Mouse (Mus musculus): Measurements from ENCODE around the gene Ube2t. TPM values are rescaled to one million over a fixed set of nuclear protein-coding genes. Genes with fewer than 3 reads are reported as not detected.
A peak's percentile ranks its signal among the peaks of the same experiment; 100 is the strongest.

Gene Ube2t
- 36.6 and 46.7 TPM in 2 replicates for total RNA-seq (2014; fragmentation: Nextera tagmentation)
- 12.2 and 14.9 TPM in 2 replicates for total RNA-seq (2017)

DNA sequence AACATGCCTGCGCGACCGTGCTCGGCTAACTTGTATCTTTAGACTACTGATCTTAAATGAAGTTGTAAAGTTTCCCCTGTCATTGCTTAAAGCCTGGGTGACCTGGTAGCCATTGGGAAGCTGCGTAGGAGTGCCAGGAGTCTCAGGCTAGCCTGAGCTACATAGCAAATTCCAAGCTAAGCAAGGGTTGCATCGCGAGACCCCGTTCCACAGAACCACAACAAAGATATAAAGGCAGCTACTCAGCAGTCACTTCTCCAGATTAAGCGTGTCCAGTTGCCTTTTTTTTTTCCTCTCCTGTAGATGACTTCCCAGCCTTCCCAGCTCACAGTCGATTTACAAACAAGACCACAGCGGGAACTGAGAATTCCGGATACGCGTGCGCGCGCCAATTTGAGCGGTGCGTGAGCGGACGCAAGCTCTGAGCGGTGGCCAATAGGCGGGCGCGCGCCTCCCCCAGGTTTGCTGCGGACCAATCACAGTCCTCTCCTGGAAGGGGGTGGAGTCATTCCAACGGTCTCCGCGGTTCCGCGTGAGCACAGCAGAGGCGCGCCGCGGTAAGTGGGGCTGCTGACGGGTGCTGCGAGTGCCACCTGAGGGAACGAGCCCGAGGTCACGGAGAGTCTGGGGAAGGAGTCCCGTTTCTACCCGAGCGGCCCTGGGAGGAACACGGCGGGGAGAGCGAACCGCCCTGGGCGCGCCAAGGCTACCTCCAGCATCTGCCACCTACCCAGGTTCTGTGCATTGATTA, at the start of gene Ube2t:
Gene Ube2t, plus strand, starts transcription at position 513 of the 751 bp plus-strand sequence.
- peak; percentile 100 for ATAC-seq (replicated peaks; ENCODE audit: poor library complexity, severe bottlenecking)

DNA sequence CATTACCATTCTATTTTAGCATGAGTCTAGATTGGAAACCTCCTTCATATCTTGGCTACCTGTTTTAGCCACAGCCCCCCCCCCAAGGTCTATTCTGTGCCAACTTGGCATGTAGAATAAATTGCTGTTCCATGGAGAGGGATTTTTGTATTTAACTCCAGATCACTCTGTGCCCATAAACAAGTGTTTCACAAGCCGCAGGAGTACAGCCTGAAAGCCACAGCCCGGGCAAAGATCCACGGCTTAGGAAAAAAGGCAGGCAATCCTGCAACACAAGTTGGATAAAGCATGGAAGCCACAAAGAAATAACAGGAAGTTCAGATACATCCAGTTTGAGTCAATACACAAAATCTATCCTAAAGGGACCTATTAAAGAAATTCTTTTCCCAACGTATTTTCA, 48.8 kb upstream of the Ube2t start:
- ATAC-seq (replicated peaks; ENCODE audit: poor library complexity, severe bottlenecking): no peak

DNA sequence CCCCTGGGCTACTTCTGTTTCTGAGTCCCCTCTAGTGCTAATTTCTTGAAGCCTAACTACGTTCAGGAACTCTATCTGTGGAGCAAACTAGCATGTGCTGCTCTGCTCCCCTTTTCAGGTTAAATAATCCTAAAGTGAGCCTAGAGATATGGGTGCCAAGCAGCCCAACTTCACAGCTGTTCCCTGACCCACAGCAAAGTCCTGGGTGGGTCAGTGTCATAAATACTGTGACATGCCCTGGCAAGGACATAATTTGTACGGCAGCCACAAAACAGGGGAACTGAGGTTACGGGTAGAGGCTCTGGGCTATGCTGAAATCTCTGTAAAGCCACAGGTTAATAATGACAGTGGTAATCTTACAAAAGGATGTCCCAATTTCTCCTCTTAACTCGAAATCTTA, 46.9 kb upstream of the Ube2t start:
- no peak for ATAC-seq (replicated peaks; ENCODE audit: poor library complexity, severe bottlenecking)

DNA sequence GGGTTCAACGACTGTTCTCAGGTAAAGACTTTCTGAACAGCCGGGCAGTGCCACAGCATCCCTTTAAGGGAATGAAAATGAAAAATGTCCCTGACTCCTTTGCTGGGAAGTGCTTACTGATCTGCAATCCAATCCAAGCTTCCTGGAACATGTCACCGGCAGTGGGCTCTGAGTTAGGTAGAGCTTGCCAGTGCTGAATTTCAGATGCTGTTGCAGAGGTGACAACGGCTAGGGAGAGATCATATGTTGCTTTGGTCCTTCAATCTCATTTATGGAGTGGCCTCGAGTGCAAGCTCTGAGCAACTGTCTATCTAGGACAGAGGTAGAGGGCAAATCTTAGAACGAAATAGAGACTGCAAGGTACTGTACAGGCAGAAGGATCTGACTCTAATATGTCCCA, 43.4 kb upstream of the Ube2t start:
- no peak for ATAC-seq (replicated peaks; ENCODE audit: poor library complexity, severe bottlenecking)

DNA sequence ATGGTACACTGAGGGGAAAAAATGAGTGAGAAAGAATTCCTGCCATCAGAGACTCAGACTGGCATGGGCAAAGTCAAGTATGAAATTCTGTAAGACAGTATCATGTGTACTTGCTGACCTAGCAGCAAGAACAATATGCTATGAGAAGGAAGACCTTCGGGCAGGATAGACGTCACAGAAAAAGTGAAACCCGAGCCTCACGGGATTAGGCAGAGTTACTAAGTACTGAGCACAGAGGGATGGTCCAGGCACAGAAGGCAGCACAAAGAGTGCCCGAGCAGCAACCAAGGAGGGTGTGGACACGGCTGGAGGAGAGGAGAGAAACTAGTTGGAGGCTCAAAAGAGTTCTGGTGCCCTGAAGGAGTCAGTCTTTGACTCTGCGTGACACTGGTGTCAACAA, 29.9 kb upstream of the Ube2t start:
- no peak for ATAC-seq (replicated peaks; ENCODE audit: poor library complexity, severe bottlenecking)

DNA sequence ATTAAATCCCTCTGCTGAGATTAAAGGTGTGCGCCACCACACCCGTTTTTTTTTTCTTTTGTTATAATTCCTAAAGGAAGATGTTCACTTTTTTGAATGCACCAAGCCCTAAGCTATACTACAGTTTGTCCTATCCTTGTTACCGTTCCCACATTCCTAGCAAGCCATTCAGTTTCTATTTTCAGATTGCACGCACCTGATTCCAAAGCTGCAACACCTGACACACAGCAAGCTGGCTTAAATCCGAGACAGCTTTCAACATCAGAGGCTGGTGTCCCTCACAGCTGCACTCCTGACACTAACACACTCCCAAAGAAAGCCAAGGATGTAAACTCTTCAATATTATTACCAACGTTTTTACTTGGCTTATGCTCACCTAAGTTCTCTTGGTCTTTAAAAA, 26.0 kb upstream of the Ube2t start:
- ATAC-seq (replicated peaks; ENCODE audit: poor library complexity, severe bottlenecking): no peak

DNA sequence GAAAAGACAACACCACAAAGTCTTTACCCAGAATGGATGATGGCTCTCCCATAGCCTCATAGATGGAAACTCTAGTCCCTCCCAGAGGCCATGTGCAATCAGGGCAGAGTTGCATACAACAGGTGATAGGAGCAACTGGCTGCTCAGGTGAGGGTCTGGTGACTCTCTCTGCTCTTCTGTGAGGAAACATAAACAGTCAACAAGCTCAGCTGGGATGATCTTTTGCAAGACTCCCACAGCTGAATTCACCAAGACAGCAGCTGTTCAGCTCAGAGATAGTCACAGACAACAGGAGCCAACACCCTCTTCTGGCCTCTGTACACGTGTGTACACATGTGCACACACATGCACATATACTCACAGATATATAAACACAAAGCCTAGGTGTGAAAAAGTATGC, 24.1 kb upstream of the Ube2t start:
- ATAC-seq (replicated peaks; ENCODE audit: poor library complexity, severe bottlenecking): no peak

DNA sequence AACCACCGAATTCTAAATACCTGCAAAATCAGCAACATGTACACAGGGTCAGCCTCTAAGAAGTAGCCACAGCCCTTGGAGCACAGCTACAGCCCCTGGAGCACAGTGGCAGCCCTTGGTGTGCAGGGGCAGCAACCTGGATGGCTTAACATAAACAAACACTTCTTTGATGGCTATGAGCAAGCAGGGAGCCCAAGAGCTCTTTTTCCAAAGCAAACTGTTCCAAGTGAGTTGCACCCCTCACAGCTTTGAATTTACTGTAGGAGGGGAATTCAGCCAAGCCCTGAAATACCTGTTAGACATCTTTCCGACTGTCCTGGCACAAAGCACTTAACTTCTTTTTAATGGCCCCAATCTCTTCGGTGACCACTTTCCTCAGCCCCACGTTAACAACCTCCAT, 21.5 kb upstream of the Ube2t start:
- ATAC-seq (replicated peaks; ENCODE audit: poor library complexity, severe bottlenecking): no peak

DNA sequence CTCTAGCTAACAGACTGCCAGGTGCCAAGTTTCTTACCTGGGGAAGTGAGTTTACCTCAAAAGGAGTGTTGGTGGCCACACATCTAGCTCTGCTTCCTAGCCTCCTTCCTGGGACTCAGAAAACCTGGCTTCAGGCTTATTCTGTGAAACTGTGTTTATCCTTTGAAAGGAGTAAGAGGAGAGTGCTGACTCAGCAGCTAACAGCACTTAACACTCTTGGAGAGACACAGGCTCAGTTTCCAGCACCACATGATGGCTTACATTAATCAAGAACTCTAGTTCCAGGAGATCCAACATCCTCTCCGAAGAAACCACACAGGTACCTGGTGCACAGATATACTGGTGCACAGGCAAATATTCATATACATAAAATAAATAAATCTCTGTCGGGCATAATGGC, 19.5 kb upstream of the Ube2t start:
- no peak for ATAC-seq (replicated peaks; ENCODE audit: poor library complexity, severe bottlenecking)

DNA sequence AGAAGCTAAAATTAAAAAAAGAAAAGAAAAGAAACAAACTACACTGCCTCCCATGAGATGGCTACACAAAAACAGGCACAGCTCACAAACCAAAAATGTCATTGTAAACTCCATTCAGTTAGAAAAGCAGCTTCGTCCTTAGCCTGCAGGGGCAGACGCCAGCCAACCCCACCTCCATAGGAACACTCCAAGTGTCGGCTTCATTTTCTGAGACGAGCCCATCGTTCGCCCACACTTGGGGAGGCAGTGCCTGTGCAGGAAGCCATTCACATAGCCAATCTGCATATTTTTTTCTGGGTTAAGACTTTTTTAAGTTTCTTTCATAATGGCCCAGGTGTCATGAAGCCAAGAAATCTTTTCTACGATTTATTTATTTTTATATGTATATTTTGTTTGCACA, 14.8 kb upstream of the Ube2t start:
- ATAC-seq (replicated peaks; ENCODE audit: poor library complexity, severe bottlenecking): no peak

DNA sequence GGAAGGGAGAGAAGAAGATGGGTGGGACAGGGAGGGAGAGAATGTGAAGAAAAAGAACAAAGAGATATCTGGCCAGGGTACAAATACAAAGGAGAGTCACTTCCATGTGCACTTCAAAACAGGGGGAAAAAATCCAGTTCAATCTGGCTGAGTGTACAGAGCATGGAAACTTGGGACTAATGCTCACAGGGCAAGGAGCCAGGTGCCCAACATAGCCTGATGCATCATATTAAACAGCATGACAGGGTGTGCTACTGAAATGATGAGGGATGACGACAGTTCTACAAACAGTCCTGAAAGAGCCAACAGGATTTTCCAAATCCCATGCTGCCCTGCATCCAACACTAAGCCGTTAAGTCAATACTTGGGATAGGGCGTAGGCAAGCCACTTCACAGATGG, 12.4 kb upstream of the Ube2t start:
- ATAC-seq (replicated peaks; ENCODE audit: poor library complexity, severe bottlenecking): no peak

DNA sequence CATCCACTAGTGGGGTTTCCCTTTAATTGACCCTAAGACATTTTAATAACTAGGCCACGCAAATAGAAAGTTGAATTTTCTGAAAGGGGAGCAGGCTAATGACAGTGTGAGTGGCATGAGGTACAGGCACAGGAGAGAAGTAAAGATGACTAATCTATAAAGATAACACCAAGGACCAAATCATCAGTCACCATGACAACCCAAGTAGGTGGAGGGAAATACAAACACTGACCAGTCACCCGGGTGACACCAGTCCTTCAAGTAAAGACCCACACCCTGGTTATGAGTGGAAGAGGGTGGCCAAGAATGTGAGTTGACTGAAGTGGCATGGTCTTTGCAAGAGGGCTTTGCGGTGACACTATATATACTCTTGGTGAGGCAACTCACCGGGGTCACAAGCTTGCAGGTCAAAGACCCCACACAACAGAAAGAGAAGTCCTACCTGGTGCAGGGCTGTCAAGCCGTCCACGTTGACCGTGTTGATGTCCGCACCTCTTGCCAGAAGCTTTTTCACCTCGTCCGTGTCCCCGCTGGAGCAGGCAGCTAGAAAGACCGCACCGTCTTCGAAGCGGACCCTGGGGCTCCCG, 7.2 kb upstream of the Ube2t start:
- ATAC-seq (replicated peaks; ENCODE audit: poor library complexity, severe bottlenecking): 0 out of 2 replicates have a peak, but pooled peaks have one; percentile 3

DNA sequence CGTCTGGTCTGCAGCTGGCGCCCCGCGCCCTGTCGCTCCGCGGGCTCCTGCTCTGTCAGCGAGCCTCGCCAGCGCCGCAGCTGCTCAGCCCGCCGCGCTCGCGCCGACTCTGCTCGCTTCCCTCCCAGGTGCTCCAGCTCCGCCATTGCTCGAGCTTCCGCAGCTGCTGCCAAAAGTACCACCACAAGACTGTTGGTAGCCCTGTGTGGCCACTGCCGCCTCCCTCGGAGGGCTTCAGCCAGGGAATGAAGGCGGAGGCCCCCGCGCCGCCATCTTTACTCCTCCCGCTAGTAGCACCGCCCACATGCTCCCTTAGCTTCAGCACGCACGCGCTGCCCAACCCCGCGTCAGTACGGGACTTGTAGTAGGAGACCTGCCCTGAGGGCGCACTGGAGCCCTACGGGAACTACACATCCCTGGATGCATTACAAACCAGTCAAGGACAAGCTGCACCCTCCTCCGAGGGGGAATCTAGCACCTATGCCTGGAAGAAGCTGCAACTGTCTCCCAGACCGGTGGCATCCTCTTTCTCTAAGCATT, 6.7 kb upstream of the Ube2t start, which contains the start of gene Ppp1r12b:
Gene Ppp1r12b, minus strand, starts transcription at position 306 of the 540 bp plus-strand sequence.
- peak; percentile 99 for ATAC-seq (replicated peaks; ENCODE audit: poor library complexity, severe bottlenecking)

DNA sequence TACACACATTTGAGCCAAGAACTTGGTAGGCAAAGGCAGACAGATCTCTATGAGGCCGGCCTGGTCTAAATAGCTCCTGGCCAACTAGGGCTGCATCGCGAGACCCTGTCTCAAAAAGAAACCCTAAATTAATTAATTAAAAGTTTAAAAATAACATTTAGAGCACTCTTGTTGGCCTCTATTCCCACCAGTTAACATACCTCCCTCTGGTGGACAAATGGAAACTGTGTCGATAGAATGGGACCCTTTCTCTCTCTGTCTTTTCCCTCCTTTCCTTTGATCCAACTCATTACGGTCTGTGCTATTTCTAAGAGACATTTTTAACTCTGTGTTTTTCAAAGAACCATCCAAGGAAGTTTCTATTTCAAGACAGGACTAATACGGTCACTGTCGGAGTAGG, 1.7 kb upstream of the Ube2t start:
- no peak for ATAC-seq (replicated peaks; ENCODE audit: poor library complexity, severe bottlenecking)

DNA sequence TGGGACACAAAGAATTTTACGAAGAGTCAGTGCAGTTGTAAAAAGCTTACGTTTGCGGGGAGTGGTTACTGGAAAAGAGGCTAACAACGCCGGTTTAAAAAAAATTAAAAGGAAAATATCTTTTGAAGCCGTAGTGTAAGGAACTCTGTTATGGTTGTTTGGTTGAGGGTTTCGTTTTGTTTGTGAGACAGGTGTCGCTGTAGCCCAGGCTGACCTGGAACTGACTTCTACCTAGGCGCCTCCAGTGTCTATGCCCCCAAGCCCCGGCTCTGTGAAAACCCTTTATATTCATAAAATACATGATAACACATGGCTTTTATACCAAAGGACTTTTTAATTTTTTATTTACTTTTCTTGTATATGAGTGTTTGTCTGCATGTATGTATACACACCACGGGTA, 456 bp downstream of the Ube2t start:
- 0 out of 2 replicates have a peak, but pooled peaks have one; percentile 18 for ATAC-seq (replicated peaks; ENCODE audit: poor library complexity, severe bottlenecking)

DNA sequence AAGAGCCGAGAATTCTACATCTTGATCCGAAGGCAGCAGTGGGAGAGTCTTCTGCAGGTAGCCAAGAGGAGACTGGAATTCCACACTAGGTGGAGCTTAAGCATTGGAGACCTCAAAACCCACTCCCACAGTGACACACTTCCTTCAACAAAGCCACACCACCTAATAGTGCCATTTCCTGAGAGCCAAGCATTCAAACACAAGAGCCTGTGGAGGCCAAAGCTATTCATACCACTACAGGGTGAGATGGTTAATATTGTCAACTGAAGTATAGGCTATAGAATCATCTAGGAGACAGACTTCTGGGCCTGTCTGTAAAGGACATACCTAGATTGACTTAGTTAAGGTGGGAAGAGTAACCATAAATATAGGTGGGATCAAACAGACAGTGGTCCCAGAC, 3.1 kb downstream of the Ube2t start:
- no peak for ATAC-seq (replicated peaks; ENCODE audit: poor library complexity, severe bottlenecking)

DNA sequence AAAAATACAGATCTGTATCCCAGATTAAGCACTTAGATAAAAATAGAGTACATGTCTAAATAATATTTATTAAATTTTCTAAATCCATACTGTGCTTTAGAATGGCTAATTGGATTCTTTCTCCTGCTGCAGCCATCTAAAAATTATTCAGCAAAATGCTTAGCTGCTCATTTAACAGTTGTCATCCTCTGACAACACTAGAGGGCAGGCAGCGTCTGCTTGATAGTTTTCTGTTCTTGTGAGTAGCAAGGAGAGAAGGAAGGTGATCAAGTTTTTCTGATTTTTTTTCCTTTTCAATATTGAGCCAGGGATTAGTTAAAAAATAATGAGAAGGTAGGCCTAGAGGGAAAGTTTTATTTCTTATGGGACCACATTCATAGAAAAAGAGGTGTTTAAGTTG, 10.6 kb downstream of the Ube2t start:
- no peak for ATAC-seq (replicated peaks; ENCODE audit: poor library complexity, severe bottlenecking)

DNA sequence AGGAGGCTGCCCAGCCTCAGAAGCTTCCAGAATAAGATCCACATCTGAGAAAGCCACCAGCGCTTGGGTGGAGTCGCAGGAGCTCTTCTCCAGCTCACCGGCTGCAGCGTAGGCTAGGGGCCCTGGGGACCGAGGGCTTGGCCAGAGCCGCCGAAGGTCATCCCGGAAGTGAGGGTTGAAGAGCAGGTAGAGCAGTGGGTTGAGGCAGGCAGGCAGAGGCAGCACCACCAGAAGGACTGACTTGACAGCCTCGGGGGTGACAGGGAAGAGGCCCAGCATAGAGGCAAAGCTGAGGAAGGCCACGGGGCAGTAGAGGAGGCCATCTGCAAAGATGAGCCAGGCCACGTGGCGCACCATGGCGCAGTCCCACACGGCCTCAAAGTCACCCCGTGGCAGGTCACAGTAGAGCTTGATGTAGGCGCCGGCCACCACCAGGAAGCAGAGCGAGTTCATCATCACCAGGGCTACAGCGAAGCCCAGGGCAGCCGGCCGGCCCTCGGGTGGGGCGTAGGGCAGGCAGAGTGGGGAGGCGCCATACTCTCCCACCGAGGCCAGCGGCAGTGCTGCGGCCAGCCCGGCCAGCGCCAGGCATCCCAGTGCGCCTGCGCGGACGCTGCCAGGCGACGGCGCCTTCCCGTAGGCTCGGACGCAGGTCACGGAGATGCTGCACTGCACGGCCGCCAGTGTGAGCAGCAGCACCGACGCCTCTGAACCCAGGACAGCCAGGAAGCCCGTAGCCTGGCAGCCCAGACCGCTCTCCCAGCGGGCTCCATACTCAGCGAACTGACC, 25.0 kb downstream of the Ube2t start:
- ATAC-seq (replicated peaks; ENCODE audit: poor library complexity, severe bottlenecking): peak; percentile 70

DNA sequence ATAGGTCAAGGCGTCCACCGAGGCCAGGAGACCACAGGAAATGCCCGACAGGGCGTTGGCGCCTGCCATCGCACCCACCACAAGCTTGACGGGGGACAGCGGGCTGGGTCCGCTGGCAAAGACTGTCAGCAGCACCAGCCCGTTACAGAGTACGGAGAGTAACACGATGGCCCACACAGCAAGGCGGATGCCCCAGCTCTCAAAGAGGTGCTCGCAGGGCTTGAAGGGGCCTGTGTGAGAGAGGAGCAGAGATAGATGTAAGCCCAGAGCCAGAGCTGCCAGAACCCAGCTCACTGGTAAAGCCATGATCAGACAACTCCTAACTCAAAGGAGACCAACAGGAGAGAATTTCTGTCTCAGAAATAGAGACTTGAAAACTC, 25.6 kb downstream of the Ube2t start:
- ATAC-seq (replicated peaks; ENCODE audit: poor library complexity, severe bottlenecking): no peak

DNA sequence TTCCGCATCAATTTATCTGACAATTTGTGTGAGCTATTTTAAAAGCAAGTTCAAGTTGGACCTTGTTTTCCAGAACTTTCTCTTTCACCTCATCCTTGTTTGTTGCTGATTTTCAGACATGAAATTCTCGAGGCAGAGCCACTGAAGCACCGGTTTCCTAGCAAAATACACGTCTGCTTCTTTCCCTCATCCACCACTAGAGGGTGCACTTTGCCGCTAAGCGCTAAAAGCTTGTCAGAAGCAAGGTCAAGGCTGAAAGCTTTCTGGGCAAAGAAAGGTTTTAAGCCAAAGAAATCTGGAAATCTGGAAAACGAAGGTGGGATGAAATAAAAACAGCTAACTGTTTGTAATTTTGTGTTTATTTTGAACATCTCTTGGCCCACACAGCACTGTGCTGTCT, 27.0 kb downstream of the Ube2t start:
- peak; percentile 50; the same call in 1 of the 2 replicates for ATAC-seq (replicated peaks; ENCODE audit: poor library complexity, severe bottlenecking)

DNA sequence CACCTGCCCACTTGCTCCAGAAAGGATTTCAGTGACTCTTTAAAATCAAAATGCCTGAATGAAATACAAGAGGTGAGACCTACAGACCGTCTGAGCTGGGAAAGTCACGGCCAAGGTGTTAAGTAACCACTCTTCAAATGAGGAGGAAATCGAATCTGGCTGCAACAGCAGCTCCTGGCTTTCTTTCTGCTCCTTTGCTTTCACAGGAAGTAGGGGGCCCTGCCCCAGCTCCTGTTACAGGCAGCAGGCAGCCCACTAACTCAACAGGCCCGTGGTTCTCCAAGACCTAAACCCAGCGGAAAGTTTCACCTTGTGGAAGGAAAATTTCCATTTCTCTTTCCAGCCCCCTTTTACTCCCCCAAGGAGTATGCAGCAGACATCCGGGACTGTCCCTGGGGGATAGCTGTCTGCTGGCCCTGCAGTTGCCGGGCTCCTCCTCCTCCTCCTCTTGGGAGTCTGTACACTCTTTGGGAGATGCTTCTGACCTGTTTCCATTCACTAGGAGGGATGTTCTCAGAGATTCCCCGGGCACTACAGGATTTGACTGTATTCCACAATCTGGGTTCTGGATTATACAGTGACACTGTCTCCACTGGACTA, 29.8 kb downstream of the Ube2t start:
- ATAC-seq (replicated peaks; ENCODE audit: poor library complexity, severe bottlenecking): no peak
